Mouse (Mus musculus): ENCODE measurements around the gene Bmp15.

Bmp15 gene

GRCm38 (mm10) chrX:6320621-6321020, at the start of gene Bmp15:
TSS of gene Bmp15 (minus strand) at chrX:6320721.
- no peak for DNase-seq

GRCm38 (mm10) chrX:6368822-6369221, 48.3 kb upstream of the Bmp15 start:
- no peak for DNase-seq

- no peak for DNase-seq
Observed at GRCm38 (mm10) chrX:6357503-6358114, 37.1 kb upstream of the Bmp15 start.

- no peak for DNase-seq
Observed at GRCm38 (mm10) chrX:6356876-6357275, 36.4 kb upstream of the Bmp15 start.

GRCm38 (mm10) chrX:6345273-6345959, 24.9 kb upstream of the Bmp15 start:
- DNase-seq = no peak

- no peak for DNase-seq
Observed at GRCm38 (mm10) chrX:6324056-6324455, 3.5 kb upstream of the Bmp15 start.

- DNase-seq = no peak
Observed at GRCm38 (mm10) chrX:6317747-6318146, 2.8 kb downstream of the Bmp15 start.

Data from right cerebral cortex, adult 18-20 months (tissue).